Mouse (Mus musculus): ENCODE measurements around the gene Dvl3.

DNA sequence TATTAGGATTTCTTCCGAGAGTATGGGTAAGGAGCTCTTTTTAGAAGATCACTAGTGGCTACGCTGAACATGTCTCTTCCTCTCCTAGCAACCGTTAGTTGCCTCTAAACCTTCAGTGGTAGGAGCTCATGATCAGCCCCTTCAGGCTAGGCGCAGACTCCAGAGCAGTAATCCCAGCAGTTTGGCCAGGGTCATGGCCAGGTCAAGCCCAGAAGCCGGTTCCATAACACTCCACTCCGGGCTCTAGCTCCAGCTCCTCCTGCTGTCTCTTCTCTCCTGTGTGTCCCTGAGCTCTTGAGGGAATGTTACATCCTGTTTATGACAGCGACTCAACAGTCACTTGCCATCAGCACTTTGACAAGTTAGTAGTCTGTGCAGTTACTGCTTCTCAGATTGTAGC, 40.6 kb downstream of the Dvl3 start:
- no peak for TF ChIP-seq POLR2A (IDR thresholded peaks at IDR 0.05; ENCODE audit: low read depth, low read length)
- TF ChIP-seq EP300 (IDR thresholded peaks at IDR 0.05; ENCODE audit: low read length): no peak
- no peak for TF ChIP-seq CTCF (conservative IDR thresholded peaks at IDR 0.05 in 1 of 2, IDR thresholded peaks at IDR 0.05 in 1 of 2; ENCODE audit: low read depth in 2 of 2, low read length in 2 of 2)
- TF ChIP-seq CHD2 (IDR thresholded peaks at IDR 0.05; ENCODE audit: low read length): no peak
- no peak for TF ChIP-seq ZC3H11A (IDR thresholded peaks at IDR 0.05; ENCODE audit: low read depth, low read length)
- no peak for TF ChIP-seq RCOR1 (conservative IDR thresholded peaks at IDR 0.05; ENCODE audit: low read depth, low read length)

Measured in CH12.LX (cell line).